Mouse (Mus musculus): ENCODE data around the gene Myl3.

The Myl3 gene

DNA sequence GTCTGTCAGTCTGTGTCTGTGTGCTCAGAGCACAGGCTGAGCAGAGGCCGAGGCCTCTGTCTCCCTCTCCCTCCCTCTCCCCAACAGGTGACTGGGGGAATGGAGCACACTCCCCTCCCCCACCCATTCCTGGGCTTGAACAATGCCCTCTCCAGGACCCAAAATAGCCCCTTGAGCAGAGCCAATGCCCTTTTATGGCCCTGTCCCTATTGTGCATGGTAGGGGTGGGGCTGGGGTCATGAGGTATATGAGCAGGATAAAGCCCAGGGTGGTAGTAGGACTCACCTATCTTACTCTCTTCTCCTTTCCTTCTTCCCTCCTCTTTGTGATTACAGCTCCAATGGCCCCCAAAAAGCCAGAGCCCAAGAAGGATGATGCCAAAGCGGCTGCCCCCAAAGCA is 21.7 kb downstream of the Myl3 start:
- no peak for DNase-seq (ENCODE audit: low read depth)

DNA sequence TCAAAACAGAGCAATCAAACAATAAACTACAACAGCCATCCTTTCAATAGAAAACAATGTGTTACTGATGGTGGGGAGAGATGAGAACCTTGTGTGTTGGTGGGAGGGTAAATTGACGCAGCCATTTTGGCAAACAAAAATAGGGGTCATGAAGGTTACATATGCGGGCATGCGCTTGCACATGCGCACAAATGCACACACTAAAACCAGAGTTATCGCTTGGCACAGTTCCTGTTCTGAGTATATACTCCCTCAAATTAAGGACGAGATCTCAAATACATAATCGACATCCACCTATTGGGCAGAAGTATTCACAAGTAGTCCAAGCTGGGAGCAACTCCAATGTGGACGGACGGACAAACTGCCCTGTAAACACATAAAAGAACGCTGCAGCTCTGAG is 30.7 kb downstream of the Myl3 start:
- DNase-seq (ENCODE audit: low read depth) = no peak

DNA sequence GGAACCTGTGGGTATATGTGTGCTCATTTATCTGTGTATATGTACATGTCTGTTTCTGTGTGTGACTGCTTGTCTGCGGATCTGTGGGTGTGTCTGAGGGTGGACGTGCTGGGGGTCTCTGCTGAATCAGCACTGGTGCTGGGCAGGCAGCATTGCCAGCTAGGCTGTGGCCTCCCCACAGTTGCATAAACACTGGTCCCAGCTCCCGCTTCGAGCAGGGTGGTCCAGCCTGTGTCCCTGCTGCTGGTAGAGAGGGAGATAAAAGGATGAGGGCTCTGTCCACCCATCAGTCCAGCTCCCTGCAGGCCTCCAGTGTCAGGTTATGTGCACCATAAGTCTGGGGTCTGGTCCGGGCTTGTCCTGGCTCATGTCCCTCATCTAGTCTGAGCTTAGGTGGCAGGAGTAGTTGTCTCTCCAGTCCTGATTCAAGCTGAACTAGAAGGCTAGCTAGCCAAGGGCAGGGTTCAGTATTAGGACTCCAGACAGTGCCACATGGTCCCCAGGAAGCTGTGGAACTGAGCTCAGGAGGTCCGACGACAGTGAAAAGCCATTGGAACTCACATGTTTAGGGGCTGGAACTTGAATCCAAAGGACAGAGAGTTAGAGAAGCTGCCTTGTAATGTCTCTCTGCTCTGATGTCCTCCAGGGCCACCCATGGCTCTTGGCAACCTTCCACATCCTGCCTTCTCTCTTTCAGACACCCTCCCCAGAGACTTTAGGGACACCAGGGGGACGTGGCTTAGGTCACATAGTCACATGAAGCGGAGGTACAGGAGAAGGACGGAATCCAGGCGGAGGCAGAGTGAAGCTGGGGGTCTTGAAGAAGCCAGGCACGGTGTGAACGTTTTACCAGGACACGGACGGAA is 33.0 kb downstream of the Myl3 start:
- DNase-seq (ENCODE audit: low read depth) = no peak

DNA sequence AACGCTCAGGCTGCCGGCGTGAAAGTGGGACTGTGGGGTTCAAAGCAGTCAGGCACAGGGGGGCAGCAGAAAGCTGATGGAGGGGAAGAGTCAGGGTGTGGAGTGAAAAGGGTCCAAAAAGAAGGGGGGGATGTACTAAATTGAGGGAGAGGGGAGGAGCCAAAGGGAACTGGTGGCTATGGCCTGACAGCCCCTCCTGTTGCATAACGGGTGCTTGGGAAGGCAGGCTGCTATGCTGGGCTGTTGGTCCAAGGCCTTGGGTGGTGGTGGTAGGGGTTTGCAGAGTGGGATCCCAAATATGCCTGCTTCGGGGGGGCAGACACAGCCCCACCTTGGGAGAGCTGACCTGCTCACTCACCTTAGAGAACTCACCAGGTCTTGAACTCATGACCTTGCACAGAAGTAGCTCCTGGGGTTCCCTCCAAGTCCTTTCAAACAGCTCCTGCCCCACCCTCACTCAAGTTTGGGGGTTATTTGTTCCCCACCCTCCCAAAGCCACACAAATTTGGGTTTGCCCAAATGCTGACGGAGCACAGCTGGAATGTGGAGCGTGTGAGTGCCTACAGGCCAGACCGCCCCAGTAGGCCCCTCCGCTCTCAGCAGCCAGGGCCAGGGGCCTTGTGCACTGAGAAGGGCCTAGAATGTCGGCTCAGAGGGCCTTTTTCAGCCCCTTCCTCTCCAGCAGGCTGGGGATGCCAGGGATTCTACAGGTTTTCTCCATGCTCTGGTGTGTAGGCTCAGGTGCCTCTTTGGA is 33.8 kb downstream of the Myl3 start:
- no peak for DNase-seq (ENCODE audit: low read depth)

DNA sequence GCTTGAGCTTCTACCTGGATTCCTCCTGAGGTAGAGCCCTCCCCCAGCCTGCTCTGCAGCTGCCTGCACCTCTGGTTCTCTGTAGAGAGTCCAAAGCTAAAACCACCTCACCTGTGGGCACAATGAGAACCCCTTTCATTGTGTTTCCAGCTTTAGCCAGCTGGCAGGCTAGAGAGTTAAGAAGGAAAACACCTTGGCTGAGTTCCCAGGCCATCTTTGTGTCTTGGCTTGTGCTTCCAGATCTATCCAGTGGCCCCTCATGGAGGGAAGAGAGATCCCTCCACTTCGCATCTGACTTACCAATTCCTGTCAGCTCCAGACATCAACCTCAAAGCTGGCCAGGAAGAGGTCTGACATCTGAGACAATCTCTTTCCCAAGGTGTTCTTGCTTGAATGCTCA is 36.4 kb downstream of the Myl3 start:
- DNase-seq (ENCODE audit: low read depth) = no peak

- DNase-seq (ENCODE audit: low read depth) = no peak
These were observed 36.9 kb downstream of the Myl3 start for GRCm38 (mm10) chr9:110778559-110778958.

DNA sequence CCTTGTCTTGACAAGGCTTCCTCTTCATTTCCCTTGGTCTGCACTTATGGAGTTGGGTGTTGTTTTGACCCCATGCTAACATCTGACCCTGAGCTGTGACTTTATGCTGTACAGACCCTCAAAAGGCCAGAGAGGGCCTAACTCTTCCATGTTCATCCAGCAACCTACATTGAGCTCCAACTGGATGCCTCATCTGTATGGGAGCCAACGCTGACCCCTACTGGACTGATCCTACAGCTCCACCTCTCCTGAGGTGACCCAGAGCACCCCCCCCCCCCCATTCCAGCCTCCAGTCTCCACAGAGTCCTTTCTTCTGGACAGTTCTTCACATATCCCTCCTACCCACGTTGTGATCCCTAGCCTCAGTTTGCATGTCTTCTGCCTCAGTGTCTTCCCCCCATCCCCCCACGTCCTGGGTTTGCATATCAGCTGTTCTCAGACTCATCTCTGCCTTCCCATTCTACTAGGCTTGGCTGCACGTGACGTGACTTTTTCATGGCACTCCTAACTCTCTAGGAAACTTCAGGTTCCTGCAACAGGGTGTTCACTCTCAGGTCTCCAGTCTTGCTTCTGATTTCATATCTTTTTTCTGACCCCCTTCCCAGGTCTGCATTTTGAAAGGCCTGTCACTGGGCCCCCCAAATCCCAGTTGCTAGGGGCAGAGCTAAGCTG is 37.7 kb downstream of the Myl3 start:
- no peak for DNase-seq (ENCODE audit: low read depth)

GRCm38 (mm10) chr9:110781256-110781721 is 39.6 kb downstream of the Myl3 start:
- peak; percentile 87 for DNase-seq (ENCODE audit: low read depth)

DNA sequence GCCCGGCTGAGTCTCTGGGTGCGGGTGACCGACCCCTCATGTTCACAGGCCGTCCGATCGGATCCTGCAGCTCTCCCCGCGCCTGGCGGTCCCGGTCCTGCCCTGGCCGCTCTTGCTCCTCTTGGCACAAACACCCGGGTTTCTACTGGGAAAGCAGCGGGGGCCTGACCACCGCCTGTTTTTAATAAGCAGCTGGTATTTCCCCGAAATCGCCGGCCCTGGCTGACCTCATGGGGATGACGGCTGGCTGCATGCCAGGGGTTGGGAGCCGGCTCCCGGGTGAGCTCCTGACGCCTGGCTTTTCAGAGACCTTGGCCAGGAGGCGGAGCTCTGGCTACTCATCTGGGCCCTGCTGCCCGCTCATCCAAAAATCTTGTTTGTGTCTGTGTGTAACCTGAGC is 40.1 kb downstream of the Myl3 start:
- DNase-seq (ENCODE audit: low read depth) = peak; percentile 96

DNA sequence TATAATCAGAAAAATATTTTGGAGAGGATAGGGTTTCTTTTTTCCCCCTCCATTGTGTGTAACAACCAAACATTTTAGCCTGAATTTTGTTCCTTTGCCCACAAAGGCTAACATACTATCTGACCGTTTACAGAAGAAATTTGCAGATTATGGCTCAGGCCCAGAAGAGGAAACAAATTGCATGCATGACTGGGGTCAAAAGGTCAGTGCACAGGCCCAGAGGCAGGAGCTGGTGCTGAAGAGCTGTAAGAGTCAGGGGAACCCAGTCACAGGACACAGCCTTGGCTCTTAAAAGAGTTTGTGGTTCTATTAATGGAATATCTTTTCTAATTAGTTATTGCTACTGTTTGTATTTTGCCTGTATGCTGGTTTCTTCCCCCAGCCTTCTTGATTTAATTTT is 42.0 kb downstream of the Myl3 start:
- DNase-seq (ENCODE audit: low read depth) = no peak

GRCm38 (mm10) chr9:110788169-110788568 is 46.5 kb downstream of the Myl3 start:
- DNase-seq (ENCODE audit: low read depth) = no peak

GRCm38 (mm10) chr9:110790462-110790861 is 48.8 kb downstream of the Myl3 start:
- DNase-seq (ENCODE audit: low read depth) = peak; percentile 83

DNA sequence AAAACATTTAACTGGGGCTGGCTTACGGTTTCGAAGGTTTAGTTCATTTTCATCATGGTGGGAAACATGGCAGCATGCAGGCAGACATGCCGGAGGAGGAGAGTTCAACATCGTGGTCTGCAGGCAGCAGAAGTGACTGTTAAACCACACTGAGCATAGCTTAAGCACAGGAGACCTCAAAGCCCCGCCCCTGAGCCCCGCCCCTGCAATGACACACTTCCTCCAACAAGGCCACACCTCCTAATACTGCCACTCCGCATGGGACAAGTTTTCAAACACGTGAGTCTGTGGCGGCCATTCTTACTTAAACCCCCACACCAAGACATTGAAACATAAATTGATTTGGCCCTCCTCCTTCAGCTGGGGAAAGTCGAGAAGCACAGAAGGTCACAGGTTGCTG is 55.4 kb downstream of the Myl3 start:
- DNase-seq (ENCODE audit: low read depth) = no peak

GRCm38 (mm10) chr9:110797866-110798265 is 56.2 kb downstream of the Myl3 start, which contains the start of gene Prss42:
Prss42 (plus strand) TSS chr9:110798166.
- no peak for DNase-seq (ENCODE audit: low read depth)

DNA sequence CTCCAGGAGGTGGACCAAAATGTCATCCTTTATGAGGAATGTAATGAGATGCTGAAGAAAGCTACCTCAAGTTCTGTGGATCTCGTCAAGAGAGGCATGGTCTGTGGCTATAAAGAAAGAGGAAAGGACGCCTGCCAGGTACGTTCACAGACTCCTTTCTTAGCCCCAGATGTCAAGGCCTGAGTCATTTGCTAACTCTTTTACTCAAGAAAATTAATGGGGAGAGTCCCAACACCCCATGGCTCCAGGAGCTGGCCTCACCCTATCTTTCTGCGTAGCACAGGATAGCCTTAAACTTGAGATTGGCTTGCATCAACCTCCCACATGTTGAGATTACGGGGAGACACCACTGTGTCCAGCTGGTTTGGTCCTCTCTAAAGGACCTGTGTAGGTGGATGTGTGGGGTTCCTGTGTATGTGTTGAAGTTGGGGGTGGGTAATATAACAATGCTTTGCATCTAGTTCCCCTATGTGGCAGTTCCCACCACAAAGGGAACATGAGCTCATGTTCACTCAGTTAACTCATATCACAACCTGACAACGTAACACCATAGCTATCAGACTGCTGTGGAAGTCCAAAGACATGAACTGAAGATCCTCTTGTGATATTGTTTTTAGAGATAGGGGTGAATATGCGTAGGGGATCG is 59.3 kb downstream of the Myl3 start:
- no peak for DNase-seq (ENCODE audit: low read depth)

GRCm38 (mm10) chr9:110803294-110803693 is 61.6 kb downstream of the Myl3 start:
- no peak for DNase-seq (ENCODE audit: low read depth)

- no peak for DNase-seq (ENCODE audit: low read depth)
These were observed 68.4 kb downstream of the Myl3 start for GRCm38 (mm10) chr9:110810051-110810450.

- DNase-seq (ENCODE audit: low read depth) = no peak
These were observed 72.1 kb downstream of the Myl3 start, which contains the start of gene Prss44 for GRCm38 (mm10) chr9:110813789-110814188. Prss44 (plus strand) TSS chr9:110813994.

All from fibroblast of lung, adult 2 months (primary cell).